Mouse (Mus musculus) spleen, embryonic (tissue): ENCODE data around the gene D930007J09Rik.

Experiments
- CTCF ChIA-PET: fragments of 350-600 bp; sonication (Branson Sonifier 250); formaldehyde crosslinking; loops from one replicate; lab custom pipeline; 2022; lab: Charles Lee

The D930007J09Rik gene

GRCm38 (mm10) chr13:32760795-32761194 is 41.9 kb downstream of the D930007J09Rik start:
- CTCF ChIA-PET, result no interaction called here

DNA sequence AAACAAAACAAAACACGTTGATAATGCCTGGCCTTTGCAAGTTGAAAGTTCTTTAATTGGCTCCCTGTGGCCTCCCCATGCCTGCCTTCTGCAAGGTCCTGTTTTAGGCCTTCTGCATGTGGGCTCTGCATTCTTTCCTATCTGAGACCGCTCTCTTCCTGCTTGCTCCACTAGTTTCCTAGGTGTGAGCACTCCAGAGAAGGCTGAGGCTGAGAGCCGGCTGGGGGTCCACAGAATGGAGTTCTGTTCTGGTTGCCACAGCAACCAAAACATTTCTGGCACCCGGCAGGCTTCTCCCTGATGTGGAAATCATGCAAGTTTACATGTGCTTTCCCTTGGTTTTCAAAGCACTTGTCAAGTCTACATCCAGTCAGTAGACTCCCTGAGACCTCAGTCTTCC is 43.6 kb downstream of the D930007J09Rik start:
- CTCF ChIA-PET, result no interaction called here
